Mouse (Mus musculus) stomach, postnatal 0 days (tissue): ENCODE data around the gene Tm2d3.

Experiments
- CTCF ChIP-seq: IDR thresholded peaks from 2 replicates; pipeline ENCODE4 v1.5.1; 2016; ENCODE audit warnings: antibody characterized with exemption, low read depth, mild to moderate bottlenecking, moderate library complexity
- EP300 ChIP-seq: optimal IDR thresholded peaks from 2 replicates; pipeline ENCODE3; 2016; ENCODE audit warnings: antibody characterized with exemption

DNA sequence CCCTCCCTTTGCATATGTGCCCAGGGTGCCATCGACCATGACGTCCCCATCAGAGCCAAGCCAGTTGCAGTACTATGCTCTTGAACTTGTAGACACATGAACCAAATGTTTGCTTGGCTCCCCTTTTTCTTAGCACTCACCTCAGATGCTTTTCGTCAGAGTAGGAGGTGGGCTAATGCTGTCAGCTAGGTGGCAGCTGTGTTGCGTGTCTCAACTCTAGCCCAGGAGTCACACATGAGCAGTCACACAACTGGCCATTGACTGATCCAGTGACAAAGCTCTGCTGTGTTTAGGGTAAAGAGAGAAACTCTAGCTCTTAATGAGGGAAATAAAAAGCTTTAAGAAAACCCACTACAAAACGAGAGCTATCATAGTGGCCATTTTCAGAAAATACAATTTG, 22.8 kb downstream of the Tm2d3 start:
- TF ChIP-seq CTCF (peak; percentile 37), EP300 (no peak)
